Mouse (Mus musculus) right cerebral cortex, postnatal 10 days (tissue): ENCODE results near the gene Gpatch2.

Source experiments
- DNase-seq, 2 experiments: peaks; one replicate each; pipeline ENCODE4 v3.0.0; 2021; ENCODE audit warnings: low spot score in 2 of 2

Gene Gpatch2

GRCm38 (mm10) chr1:187215181-187216116, at the start of gene Gpatch2, which contains the start of gene Spata17:
Gpatch2 (plus strand) TSS chr1:187215508.
Spata17 (minus strand) TSS chr1:187215465.
- DNase-seq, result peak; percentile 84 to 88

- no peak for DNase-seq
These were observed 45.7 kb upstream of the Gpatch2 start for GRCm38 (mm10) chr1:187169646-187170045.

- DNase-seq, result no peak
These were observed 44.9 kb upstream of the Gpatch2 start for GRCm38 (mm10) chr1:187170361-187170760.

DNA sequence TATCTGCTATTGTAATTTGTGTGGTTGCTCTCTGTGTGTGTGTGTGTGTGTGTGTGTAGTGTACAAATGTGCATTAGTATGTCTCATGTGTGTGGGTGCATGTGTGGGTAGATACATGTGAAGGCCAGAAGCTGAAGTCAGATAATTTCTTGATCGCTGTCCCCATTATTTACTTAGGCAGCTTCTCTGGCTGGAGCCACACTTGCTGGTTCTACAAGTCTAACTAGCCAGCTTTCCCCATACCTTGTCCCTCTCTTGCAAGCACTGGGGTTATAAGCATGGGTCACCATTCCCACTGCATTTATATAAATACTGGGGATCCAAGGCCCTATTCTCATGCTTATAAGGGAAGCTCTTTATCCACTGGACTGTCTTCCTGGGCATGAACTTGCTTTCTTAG, 39.3 kb upstream of the Gpatch2 start:
- DNase-seq, result no peak

GRCm38 (mm10) chr1:187178546-187178945, 36.8 kb upstream of the Gpatch2 start:
- no peak for DNase-seq

DNA sequence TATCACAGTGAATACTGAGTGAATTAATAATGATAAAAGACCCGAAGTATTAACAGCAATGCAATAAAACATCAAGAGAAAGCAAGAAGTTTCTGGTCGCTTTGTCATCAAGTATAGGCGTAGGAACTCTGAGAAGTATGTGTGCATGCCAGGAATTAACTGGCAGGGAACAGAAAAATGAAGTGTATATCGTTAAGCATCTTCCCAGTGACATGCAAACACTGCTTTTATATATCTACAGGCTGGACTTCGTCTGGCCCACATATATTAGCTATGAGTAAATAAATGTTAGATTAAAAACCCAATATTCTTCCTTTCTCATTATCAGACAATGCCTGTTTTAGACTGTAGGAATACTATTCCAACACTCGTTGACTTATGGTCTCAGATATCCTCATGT, 9.8 kb upstream of the Gpatch2 start:
- no peak for DNase-seq

GRCm38 (mm10) chr1:187209496-187209895, 5.8 kb upstream of the Gpatch2 start:
- DNase-seq, result no peak

- no peak for DNase-seq
These were observed 4.6 kb upstream of the Gpatch2 start for GRCm38 (mm10) chr1:187210736-187211135.

- DNase-seq, result no peak
These were observed 1.5 kb downstream of the Gpatch2 start for GRCm38 (mm10) chr1:187216620-187217410.

- no peak for DNase-seq
These were observed 5.4 kb downstream of the Gpatch2 start for GRCm38 (mm10) chr1:187220756-187221155.

DNA sequence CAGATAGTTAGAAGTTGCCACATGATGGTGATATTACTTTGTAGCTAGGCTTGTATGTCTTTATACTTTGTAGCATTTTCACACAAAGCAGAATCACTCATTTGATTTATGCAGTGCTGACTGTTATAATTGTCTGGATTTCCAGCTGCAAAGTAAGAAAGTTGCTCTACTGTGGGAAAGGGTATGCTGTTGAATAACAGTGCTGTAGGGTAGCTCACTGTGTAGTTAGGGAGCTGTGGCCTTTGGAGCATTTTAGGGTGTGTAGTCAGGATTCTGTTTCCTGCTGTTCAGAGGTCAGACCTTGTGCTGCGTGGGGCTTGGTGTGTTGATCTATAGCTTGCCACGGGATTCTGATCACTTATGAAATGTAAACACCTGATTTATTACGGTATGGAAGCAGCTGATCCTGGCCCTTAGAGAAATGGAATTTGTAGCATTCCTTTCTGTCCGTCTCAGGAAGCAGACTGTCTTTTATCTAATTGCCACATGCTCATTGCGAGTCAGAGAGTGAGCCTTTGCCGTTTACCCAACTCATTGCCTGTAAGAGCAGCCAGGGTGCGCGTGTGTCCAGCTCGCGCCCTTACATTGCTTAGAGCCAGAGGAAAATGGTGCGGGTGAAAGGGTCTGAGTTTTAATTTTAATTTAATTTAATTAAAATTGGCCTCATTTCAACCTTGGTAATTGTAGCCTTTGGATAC, 11.2 kb downstream of the Gpatch2 start:
- no peak for DNase-seq

GRCm38 (mm10) chr1:187228414-187229146, 13.3 kb downstream of the Gpatch2 start:
- DNase-seq, result no peak

- no peak for DNase-seq
These were observed 14.9 kb downstream of the Gpatch2 start for GRCm38 (mm10) chr1:187230255-187230654.

DNA sequence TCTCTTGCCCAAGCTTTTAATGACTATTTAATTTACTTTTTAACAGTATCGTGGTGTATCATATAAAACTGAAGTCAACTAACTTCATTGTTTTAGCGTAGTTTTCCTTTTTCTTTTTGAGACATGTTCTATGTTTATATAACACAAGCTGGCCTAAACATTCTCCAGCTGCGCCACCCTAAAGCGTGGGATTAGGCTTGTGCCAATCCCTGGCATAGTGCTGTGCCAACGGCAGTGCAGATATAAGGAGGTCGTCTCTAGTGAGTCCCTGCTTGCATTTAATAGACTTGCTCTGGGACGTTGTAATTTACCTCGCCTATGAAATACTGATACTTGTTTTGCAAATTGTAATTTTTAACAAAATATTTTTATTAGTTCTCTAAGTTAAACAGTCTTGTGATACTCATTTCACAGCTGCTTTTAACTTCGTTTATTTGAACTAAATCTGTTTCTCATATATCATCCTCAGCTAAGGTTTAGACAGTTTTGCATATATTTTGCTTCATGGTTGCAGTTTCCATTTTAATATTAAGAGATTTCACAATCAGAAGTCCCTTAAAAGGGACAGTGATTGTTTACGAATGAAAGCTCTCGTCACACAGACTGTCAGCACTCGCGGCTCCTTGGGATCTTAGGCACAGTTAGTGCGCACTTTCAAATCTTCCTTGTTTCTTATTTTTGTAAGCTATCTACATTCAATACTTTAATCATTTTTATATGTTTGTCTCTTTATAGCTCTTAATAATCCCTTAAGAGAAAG, 17.1 kb downstream of the Gpatch2 start:
- no peak for DNase-seq

GRCm38 (mm10) chr1:187232996-187233615, 17.8 kb downstream of the Gpatch2 start:
- no peak for DNase-seq

GRCm38 (mm10) chr1:187235161-187235560, 19.9 kb downstream of the Gpatch2 start:
- DNase-seq, result no peak

- no peak for DNase-seq
These were observed 21.0 kb downstream of the Gpatch2 start for GRCm38 (mm10) chr1:187236296-187236695.

DNA sequence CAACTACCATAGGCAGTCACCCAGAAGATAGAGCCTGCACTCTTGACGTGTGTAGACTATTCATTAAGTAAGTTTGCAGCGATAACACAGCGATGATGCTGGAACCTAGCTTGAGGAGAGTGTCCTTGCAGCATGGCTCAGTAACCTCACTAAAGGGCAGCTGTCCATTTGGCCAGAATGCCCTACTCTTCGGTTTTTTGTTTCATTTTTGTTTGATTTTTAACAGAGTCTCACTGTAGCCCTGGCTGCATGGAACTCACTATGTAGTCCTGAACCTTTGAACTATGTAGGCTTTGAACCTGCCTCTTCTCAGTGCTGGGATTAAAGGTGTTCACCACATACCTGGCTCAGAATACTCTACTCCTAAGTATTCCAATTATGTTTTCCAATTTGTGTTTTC, 22.8 kb downstream of the Gpatch2 start:
- no peak for DNase-seq

- DNase-seq, result no peak
These were observed 25.0 kb downstream of the Gpatch2 start for GRCm38 (mm10) chr1:187240304-187240703.

GRCm38 (mm10) chr1:187241329-187241728, 26.0 kb downstream of the Gpatch2 start:
- no peak for DNase-seq
